In genomic region chr16:59600311-59601251, GRCm38 (mm10) we compare ENCODE assay signal across 8 mouse cellular contexts. TPM values are rescaled to one million over a fixed set of nuclear protein-coding genes. Genes with fewer than 3 reads are reported as not detected.
DNase-seq lines count a peak whose midpoint lies in the region; ATAC-seq and TF ChIP-seq lines count a peak whose summit lies in the region.

Gene Crybg3 (minus strand): TSS chr16:59600979.

- TF ChIP-seq CTCF in liver, postnatal 0 days (IDR thresholded peaks at IDR 0.05; ENCODE audit: low read depth): peak; percentile 5; the same call in 1 of the 2 replicates

- H3K36me3 ChIP-seq in forebrain, embryonic 14.5 days (ENCODE audit: control insufficient read depth, insufficient read depth, low read length): no peaks in the 10 kb centered on the region
- no peaks in the 10 kb centered on the region for H3K36me3 ChIP-seq in liver, postnatal 0 days (replicated peaks; ENCODE audit: insufficient read depth, low read length)
- H3K36me3 ChIP-seq in neural tube, embryonic 11.5 days (ENCODE audit: control insufficient read depth, insufficient read depth, low read length): no peaks in the 10 kb centered on the region
- no peaks in the 10 kb centered on the region for H3K36me3 ChIP-seq in stomach, embryonic 16.5 days (ENCODE audit: control insufficient read depth, insufficient read depth, low read length)

- H3K4me3 ChIP-seq in brown adipose tissue, adult 24 weeks (ENCODE audit: insufficient read depth, low read depth, low read length): peak within 1 kb of the TSS; percentile 86
- peak within 1 kb of the TSS; percentile 65 for H3K4me3 ChIP-seq in forebrain, embryonic 14.5 days (ENCODE audit: low read depth, low read length)
- H3K4me3 ChIP-seq in liver, postnatal 0 days (ENCODE audit: low read depth, low read length): peak within 1 kb of the TSS; percentile 68
- H3K4me3 ChIP-seq in neural tube, embryonic 11.5 days (ENCODE audit: low read depth, low read length): peak within 1 kb of the TSS; percentile 78
- peak within 1 kb of the TSS; percentile 86 for H3K4me3 ChIP-seq in stomach, embryonic 16.5 days (replicated peaks; ENCODE audit: low read length)

- H3K9ac ChIP-seq in forebrain, embryonic 14.5 days (ENCODE audit: low read length): peak within 1 kb of the TSS; percentile 77
- peak within 1 kb of the TSS; percentile 71 for H3K9ac ChIP-seq in liver, postnatal 0 days (replicated peaks)
- peak within 1 kb of the TSS; percentile 90 for H3K9ac ChIP-seq in neural tube, embryonic 11.5 days (ENCODE audit: low read length)
- peak within 1 kb of the TSS; percentile 93 for H3K9ac ChIP-seq in stomach, embryonic 16.5 days (ENCODE audit: low read length)

- peak within 1 kb of the TSS; percentile 93 for H3K4me2 ChIP-seq in forebrain, embryonic 14.5 days (ENCODE audit: low read length)
- H3K4me2 ChIP-seq in liver, postnatal 0 days (ENCODE audit: low read depth, low read length): peak within 1 kb of the TSS; percentile 69
- H3K4me2 ChIP-seq in neural tube, embryonic 11.5 days (ENCODE audit: low read depth): peak within 1 kb of the TSS; percentile 64
- H3K4me2 ChIP-seq in stomach, embryonic 16.5 days (ENCODE audit: low read depth, low read length): peak within 1 kb of the TSS; percentile 59

- H3K9me3 ChIP-seq in forebrain, embryonic 14.5 days (replicated peaks; ENCODE audit: control insufficient read depth, low read length): no peaks in the 10 kb centered on the region
- no peaks in the 10 kb centered on the region for H3K9me3 ChIP-seq in liver, postnatal 0 days (ENCODE audit: low read length)
- no peaks in the 10 kb centered on the region for H3K9me3 ChIP-seq in neural tube, embryonic 11.5 days (ENCODE audit: control insufficient read depth, low read length)
- peaks cover 6% of the 10 kb centered on the region; the same call in 1 of the 2 replicates for H3K9me3 ChIP-seq in stomach, embryonic 16.5 days (replicated peaks; ENCODE audit: control insufficient read depth, low read length)

- peak within 1 kb of the TSS; percentile 75 for H3K27ac ChIP-seq in brown adipose tissue, adult 24 weeks (replicated peaks; ENCODE audit: low read depth, low read length)
- H3K27ac ChIP-seq in forebrain, embryonic 14.5 days (ENCODE audit: low read depth, low read length): peak within 1 kb of the TSS; percentile 24; the same call in 1 of the 2 replicates
- peak within 1 kb of the TSS; percentile 76 for H3K27ac ChIP-seq in liver, postnatal 0 days (ENCODE audit: low read depth)
- H3K27ac ChIP-seq in neural tube, embryonic 11.5 days (ENCODE audit: low read depth, low read length): peak within 1 kb of the TSS; percentile 50; the same call in 1 of the 2 replicates
- H3K27ac ChIP-seq in stomach, embryonic 16.5 days (ENCODE audit: low read length): peak within 1 kb of the TSS; percentile 94

- ATAC-seq in CD4-positive, CD25-positive, alpha-beta regulatory T cell, adult 4 months: peak; percentile 60
- peak; percentile 88 for ATAC-seq in forebrain, embryonic 14.5 days
- peak; percentile 92 for ATAC-seq in liver, postnatal 0 days
- ATAC-seq in neural tube, embryonic 11.5 days (ENCODE audit: insufficient read depth, low FRiP score, low TSS enrichment): peak; percentile 87
- peak; percentile 96 for ATAC-seq in stomach, embryonic 16.5 days (ENCODE audit: insufficient read depth, low FRiP score)

- H3K4me1 ChIP-seq in brown adipose tissue, adult 24 weeks (ENCODE audit: control insufficient read depth, insufficient read depth, insufficient read length, low read length): peaks cover 22% of the 10 kb centered on the region; the same call in 1 of the 2 replicates
- H3K4me1 ChIP-seq in forebrain, embryonic 14.5 days (ENCODE audit: control insufficient read depth, insufficient read depth, low read length): peaks cover 7% of the 10 kb centered on the region
- H3K4me1 ChIP-seq in liver, postnatal 0 days (ENCODE audit: insufficient read depth): peaks cover 9% of the 10 kb centered on the region
- no peaks in the 10 kb centered on the region for H3K4me1 ChIP-seq in neural tube, embryonic 11.5 days (ENCODE audit: control insufficient read depth, insufficient read depth, low read length)
- peaks cover 11% of the 10 kb centered on the region; the same call in 1 of the 2 replicates for H3K4me1 ChIP-seq in stomach, embryonic 16.5 days (ENCODE audit: control insufficient read depth, insufficient read depth, low read length)

- under 1% methylated on average over 81 of the region's 90 CpGs for WGBS in forebrain, embryonic 14.5 days
- WGBS in liver, postnatal 0 days (ENCODE audit: insufficient replicate concordance): under 1% methylated on average over 82 of the region's 90 CpGs
- under 1% methylated on average over 53 of the region's 90 CpGs for WGBS in neural tube, embryonic 11.5 days
- WGBS in stomach, embryonic 16.5 days: under 1% methylated on average over 53 of the region's 90 CpGs

- intact Hi-C loops in heart, postnatal 14 days (cut with DNase I): loop anchor here (5.0 kb wide), 2 partner anchors 63 to 123 kb away; no protein-coding TSS in a partner anchor

- no peak for TF ChIP-seq EP300 in liver, postnatal 0 days (IDR thresholded peaks at IDR 0.05; ENCODE audit: low read depth)

- no peaks in the 10 kb centered on the region for H3K27me3 ChIP-seq in forebrain, embryonic 14.5 days (replicated peaks; ENCODE audit: control insufficient read depth, insufficient read depth, low read length)
- no peaks in the 10 kb centered on the region for H3K27me3 ChIP-seq in liver, postnatal 0 days (ENCODE audit: insufficient read depth, low read length)
- H3K27me3 ChIP-seq in neural tube, embryonic 11.5 days (ENCODE audit: control insufficient read depth, insufficient read depth, low read length): no peaks in the 10 kb centered on the region
- H3K27me3 ChIP-seq in stomach, embryonic 16.5 days (ENCODE audit: control insufficient read depth, insufficient read depth, low read length): no peaks in the 10 kb centered on the region

- DNase-seq in forebrain, embryonic 14.5 days (ENCODE audit: low spot score): peak; percentile 66
- DNase-seq in heart, postnatal 14 days: peak; percentile 92 to 93
- DNase-seq in kidney, postnatal 36 days: peak; percentile 85 to 92
- peak; percentile 78 for DNase-seq in liver, postnatal 0 days
- peak; percentile 81 for DNase-seq in neural tube, embryonic 11.5 days (ENCODE audit: low spot score)

RNA-seq across cellular contexts. Expression of gene Crybg3, which starts in this region (rescaled TPM):
- 10 to 100 TPM; 16.8 to 17.5 TPM for polyA plus RNA-seq in CD4-positive, CD25-positive, alpha-beta regulatory T cell, adult 4 months (2017; shearing (Covaris generic))
- polyA plus RNA-seq in brown adipose tissue, adult 24 weeks (2012; ENCODE audit: insufficient read depth, insufficient read length, missing spikeins): 6.9 and 9.4 TPM in 2 replicates
- 1.5 and 1.8 TPM in 2 replicates for polyA plus RNA-seq in forebrain, embryonic 14.5 days (2014; fragmentation: Nextera tagmentation; extraction: Ambion mirVana)
- 10 to 100 TPM; 64.1 to 67.2 TPM for total RNA-seq in heart, postnatal 14 days (2021)
- polyA plus RNA-seq in liver, postnatal 0 days (2015; fragmentation: Nextera tagmentation; extraction: Ambion mirVana): 0.77 and 1.0 TPM in 2 replicates
- 7.3 and 7.8 TPM in 2 replicates for polyA plus RNA-seq in neural tube, embryonic 11.5 days (2014; fragmentation: Nextera tagmentation; extraction: Ambion mirVana)
- 11.2 and 11.6 TPM in 2 replicates for polyA plus RNA-seq in stomach, embryonic 16.5 days (2015; fragmentation: Nextera tagmentation; extraction: Ambion mirVana)

Comparison
In these comparisons a context has a peak if more than half of its experiments do, and no peak if none do; other contexts are left out.
1. Peak in every context shown above with its lines: DNase-seq, ATAC-seq, H3K4me3 ChIP-seq and H3K27ac ChIP-seq.
2. H3K27ac ChIP-seq: peak in every context shown above with its lines; median percentile 94 in stomach, embryonic 16.5 days; 76 in liver, postnatal 0 days; 75 in brown adipose tissue, adult 24 weeks; 50 in neural tube, embryonic 11.5 days; 24 in forebrain, embryonic 14.5 days.